Mouse (Mus musculus) layer of hippocampus, postnatal 25 days (tissue): Measurements from ENCODE around the gene Cabp7. TPM values are rescaled to one million over a fixed set of nuclear protein-coding genes. Genes with fewer than 3 reads are reported as not detected.

Experiments
- DNase-seq, 2 experiments: peaks; one replicate each; pipeline ENCODE4 v3.0.0; 2022; ENCODE audit warnings: mixed read lengths in 2 of 2, low spot score in 1 of 2; ENCODE audit errors: extremely low spot score in 1 of 2
- total RNA-seq, 2 experiments: library from RNA; stranded (reverse); gene quantifications; 2 replicates each; pipeline ENCODE4 v1.2.3; 2021

Gene Cabp7
- total RNA-seq, 2 experiments from 2014 or later: 255 to 273 TPM

GRCm38 (mm10) chr11:4750263-4750662 is 3.7 kb upstream of the Cabp7 start:
- DNase-seq: no peak

- DNase-seq: no peak
These were observed 707 bp upstream of the Cabp7 start for GRCm38 (mm10) chr11:4747285-4747684.

- no peak for DNase-seq
These were observed 609 bp downstream of the Cabp7 start for GRCm38 (mm10) chr11:4745969-4746368.

- no peak for DNase-seq
These were observed 1.9 kb downstream of the Cabp7 start for GRCm38 (mm10) chr11:4744691-4745090.

GRCm38 (mm10) chr11:4740785-4741184 is 5.8 kb downstream of the Cabp7 start:
- no peak for DNase-seq

- DNase-seq: no peak
These were observed 7.9 kb downstream of the Cabp7 start for GRCm38 (mm10) chr11:4738719-4739118.

- DNase-seq: no peak
These were observed 8.9 kb downstream of the Cabp7 start for GRCm38 (mm10) chr11:4737682-4738081.

GRCm38 (mm10) chr11:4736355-4736754 is 10.2 kb downstream of the Cabp7 start:
- no peak for DNase-seq

- DNase-seq: no peak
These were observed 12.4 kb downstream of the Cabp7 start for GRCm38 (mm10) chr11:4734179-4734578.

GRCm38 (mm10) chr11:4731781-4732180 is 14.8 kb downstream of the Cabp7 start:
- DNase-seq: no peak

GRCm38 (mm10) chr11:4730913-4731312 is 15.7 kb downstream of the Cabp7 start:
- DNase-seq: no peak

GRCm38 (mm10) chr11:4730096-4730495 is 16.5 kb downstream of the Cabp7 start:
- DNase-seq: no peak

- DNase-seq: no peak
These were observed 17.0 kb downstream of the Cabp7 start for GRCm38 (mm10) chr11:4729603-4730002.

- DNase-seq: no peak
These were observed 24.9 kb downstream of the Cabp7 start for GRCm38 (mm10) chr11:4721728-4722127.

- DNase-seq: no peak
These were observed 25.5 kb downstream of the Cabp7 start for GRCm38 (mm10) chr11:4720900-4721580.

- no peak for DNase-seq
These were observed 26.2 kb downstream of the Cabp7 start for GRCm38 (mm10) chr11:4720393-4720792.

GRCm38 (mm10) chr11:4719961-4720360 is 26.6 kb downstream of the Cabp7 start:
- DNase-seq: no peak

GRCm38 (mm10) chr11:4718548-4718947 is 28.0 kb downstream of the Cabp7 start:
- no peak for DNase-seq

GRCm38 (mm10) chr11:4716530-4717236 is 29.9 kb downstream of the Cabp7 start:
- no peak for DNase-seq

GRCm38 (mm10) chr11:4715596-4715995 is 31.0 kb downstream of the Cabp7 start:
- DNase-seq: no peak

- DNase-seq: no peak
These were observed 31.9 kb downstream of the Cabp7 start for GRCm38 (mm10) chr11:4714727-4715126.

- DNase-seq: no peak
These were observed 33.8 kb downstream of the Cabp7 start for GRCm38 (mm10) chr11:4712822-4713221.
